Mouse (Mus musculus) limb, embryonic 13.5 days (tissue): ENCODE measurements around the gene Cd151. TPM values are rescaled to one million over a fixed set of nuclear protein-coding genes. Genes with fewer than 3 reads are reported as not detected.

Experiments
- ATAC-seq: fragments of 200-750 bp; cut with Nextera tagmentation; 2 replicates; pipeline ENCODE4 v1.8.0; 2017; ENCODE audit warnings: low read depth, moderate number of reproducible peaks, moderate TSS enrichment; ENCODE audit not compliant: low FRiP score
- H3K27ac ChIP-seq: fragments of 300-500 bp; sonication (generic); 2 replicates; pipeline ENCODE4 v1.5.1; 2015; ENCODE audit warnings: inconsistent platforms, mild to moderate bottlenecking, moderate library complexity
- H3K27me3 ChIP-seq: fragments of 300-500 bp; sonication (generic); 2 replicates; pipeline ENCODE4 v1.6.1; 2015; ENCODE audit warnings: mild to moderate bottlenecking, inconsistent platforms
- H3K36me3 ChIP-seq: fragments of 300-500 bp; sonication (generic); 2 replicates; pipeline ENCODE4 v1.6.1; 2015; ENCODE audit warnings: inconsistent platforms, mild to moderate bottlenecking, moderate library complexity
- H3K4me1 ChIP-seq: fragments of 300-500 bp; sonication (generic); 2 replicates; pipeline ENCODE4 v1.6.1; 2015; ENCODE audit warnings: inconsistent platforms
- H3K4me2 ChIP-seq: fragments of 300-500 bp; sonication (generic); replicated peaks from 2 replicates; pipeline ENCODE4 v1.6.1; 2015; ENCODE audit warnings: inconsistent platforms, mild to moderate bottlenecking, moderate library complexity
- H3K4me3 ChIP-seq: fragments of 300-500 bp; sonication (generic); 2 replicates; pipeline ENCODE4 v1.5.1; 2015; ENCODE audit warnings: moderate library complexity, mild to moderate bottlenecking, inconsistent platforms
- H3K9ac ChIP-seq: fragments of 300-500 bp; sonication (generic); 2 replicates; pipeline ENCODE4 v1.6.1; 2015; ENCODE audit warnings: mild to moderate bottlenecking, inconsistent platforms
- H3K9me3 ChIP-seq: fragments of 300-500 bp; sonication (generic); 2 replicates; pipeline ENCODE4 v1.6.1; 2016; ENCODE audit warnings: inconsistent platforms
- WGBS: fragments of 180-500 bp; shearing (Covaris S2); methylation state at CpG from one replicate; pipeline ENCODE4 v1.1.7; 2015; 5-methylcytosine and 5-hydroxymethylcytosine counted together
- polyA plus RNA-seq: library from polyadenylated mRNA; unstranded; fragments of >200 nt; fragmentation: Nextera tagmentation; extraction: Ambion mirVana; gene quantifications from 2 replicates; pipeline ENCODE4 v1.2.1, GENCODE M21; 2015

Gene Cd151
- polyA plus RNA-seq, 1 experiment from 2014 or later = 14.6 TPM

GRCm38 (mm10) chr7:141519795-141520194, 52.6 kb downstream of the Cd151 start:
- 95% methylated on average over 1 of the region's 1 CpGs for WGBS
- H3K36me3 ChIP-seq = peaks cover 46% of the 10 kb centered on the region

More at GRCm38 (mm10) chr7:141519795-141520194, 52.6 kb downstream of the Cd151 start:
- no peak for ATAC-seq
- no peak overlapping the region for H3K4me2 ChIP-seq
- H3K4me3 ChIP-seq = no peak overlapping the region
- H3K9me3 ChIP-seq = no peaks in the 10 kb centered on the region
- H3K4me1 ChIP-seq = peaks cover 3% of the 10 kb centered on the region; the same call in 1 of the 2 replicates
- H3K27me3 ChIP-seq = no peaks in the 10 kb centered on the region
- no peak overlapping the region for H3K27ac ChIP-seq
- H3K9ac ChIP-seq = no peak overlapping the region; the same call in 1 of the 2 replicates

Other genes starting within 250 kb of the Cd151 start
- 87.2 and 88.0 TPM in 2 replicates for gene Phrf1, start 238.6 kb upstream of the Cd151 start, polyA plus RNA-seq
- 1.8 and 2.3 TPM in 2 replicates for gene Irf7, start 200.9 kb upstream of the Cd151 start, polyA plus RNA-seq
- gene Cdhr5, start 190.6 kb upstream of the Cd151 start, polyA plus RNA-seq = 0.13 TPM in 1 of 2 replicates, not detected in the other
- gene Sct, start 188.3 kb upstream of the Cd151 start, polyA plus RNA-seq = 12.1 and 12.8 TPM in 2 replicates
- gene Drd4, start 175.4 kb upstream of the Cd151 start, polyA plus RNA-seq = 1.6 and 2.3 TPM in 2 replicates
- gene Deaf1, start 139.7 kb upstream of the Cd151 start, polyA plus RNA-seq = 77.5 and 79.9 TPM in 2 replicates
- 45.0 and 48.7 TPM in 2 replicates for gene Tmem80, start 139.7 kb upstream of the Cd151 start, polyA plus RNA-seq
- 7.4 and 10.3 TPM in 2 replicates for gene Eps8l2, start 128.5 kb upstream of the Cd151 start, polyA plus RNA-seq
- gene Taldo1, start 75.2 kb upstream of the Cd151 start, polyA plus RNA-seq = 266 and 280 TPM in 2 replicates
- 73.8 and 75.9 TPM in 2 replicates for gene Gatd1, start 53.3 kb upstream of the Cd151 start, polyA plus RNA-seq
- 5.1 and 5.2 TPM in 2 replicates for gene Cend1, start 37.9 kb upstream of the Cd151 start, polyA plus RNA-seq
- 38.8 and 39.3 TPM in 2 replicates for gene Slc25a22, start 29.5 kb upstream of the Cd151 start, polyA plus RNA-seq
- 11.7 and 12.0 TPM in 2 replicates for gene Pidd1, start 23.4 kb upstream of the Cd151 start, polyA plus RNA-seq
- 1,214 and 1,220 TPM in 2 replicates for gene Rplp2, start 20.0 kb upstream of the Cd151 start, polyA plus RNA-seq
- gene Pnpla2, start 12.2 kb upstream of the Cd151 start, polyA plus RNA-seq = 13.9 and 14.7 TPM in 2 replicates
- gene Cracr2b, start 6.3 kb upstream of the Cd151 start, polyA plus RNA-seq = 13.5 and 14.3 TPM in 2 replicates
- gene Polr2l, start 7.7 kb downstream of the Cd151 start, polyA plus RNA-seq = 63.4 and 64.3 TPM in 2 replicates
- gene Tspan4, start 7.8 kb downstream of the Cd151 start, polyA plus RNA-seq = 70.5 and 71.2 TPM in 2 replicates
- 42.9 and 43.5 TPM in 2 replicates for gene Chid1, start 72.5 kb downstream of the Cd151 start, polyA plus RNA-seq
- gene Ap2a2, start 94.8 kb downstream of the Cd151 start, polyA plus RNA-seq = 86.6 and 93.4 TPM in 2 replicates
- 0.18 and 0.32 TPM in 2 replicates for gene Muc6, start 187.9 kb downstream of the Cd151 start, polyA plus RNA-seq
- 0.32 and 1.1 TPM in 2 replicates for gene Muc2, start 222.9 kb downstream of the Cd151 start, polyA plus RNA-seq